Mouse (Mus musculus): ENCODE data around the gene Igf1r. TPM values are rescaled to one million over a fixed set of nuclear protein-coding genes. Genes with fewer than 3 reads are reported as not detected.

Igf1r gene
- polyA plus RNA-seq, 1 experiment from 2014 or later = 6.8 TPM

- WGBS = 2% methylated on average over 19 of the region's 19 CpGs
- H3K27me3 ChIP-seq (ENCODE audit: control insufficient read depth, insufficient read depth, low read length) = no peaks in the 10 kb centered on the region
- peak overlapping the region; percentile 91 for H3K27ac ChIP-seq (replicated peaks)
- H3K4me1 ChIP-seq (replicated peaks; ENCODE audit: control insufficient read depth, insufficient read depth) = 0 out of 2 replicates have a peak, but pooled peaks cover 6% of the 10 kb centered on the region
- no peaks in the 10 kb centered on the region for H3K36me3 ChIP-seq (ENCODE audit: control insufficient read depth, insufficient read depth, low read length)
- no peaks in the 10 kb centered on the region for H3K9me3 ChIP-seq (ENCODE audit: control insufficient read depth, low read length)
- ATAC-seq (ENCODE audit: low FRiP score, low TSS enrichment) (peak; percentile 74), DNase-seq (ENCODE audit: low spot score) (peak; percentile 92)
- H3K4me2 ChIP-seq (replicated peaks; ENCODE audit: low read depth) = peak overlapping the region; percentile 72
- peak; percentile 13; the same call in 1 of the 2 replicates for TF ChIP-seq CTCF (IDR thresholded peaks at IDR 0.05; ENCODE audit: low read depth)
- TF ChIP-seq EP300 (optimal IDR thresholded peaks at IDR 0.05) = peak; percentile 66
- peak overlapping the region; percentile 48 for H3K4me3 ChIP-seq (ENCODE audit: low read depth, low read length)
- H3K9ac ChIP-seq (ENCODE audit: low read length) = peak overlapping the region; percentile 55
These were observed 177.1 kb downstream of the Igf1r start for GRCm38 (mm10) chr7:68129546-68130253.

- Histone ChIP-seq H3K27ac (replicated peaks) (0 out of 2 replicates have a peak overlapping the region, but pooled peaks have one; percentile 18), H3K9me3 (ENCODE audit: control insufficient read depth, low read length) (no peaks in the 10 kb centered on the region), H3K9ac (ENCODE audit: low read length) (no peak overlapping the region), H3K27me3 (ENCODE audit: control insufficient read depth, insufficient read depth, low read length) (no peaks in the 10 kb centered on the region), H3K4me3 (ENCODE audit: low read depth, low read length) (no peak overlapping the region), H3K4me1 (replicated peaks; ENCODE audit: control insufficient read depth, insufficient read depth) (0 out of 2 replicates have a peak, but pooled peaks cover 6% of the 10 kb centered on the region), H3K4me2 (replicated peaks; ENCODE audit: low read depth) (no peak overlapping the region), H3K36me3 (ENCODE audit: control insufficient read depth, insufficient read depth, low read length) (no peaks in the 10 kb centered on the region)
- WGBS = 57% methylated on average over 13 of the region's 13 CpGs
- ATAC-seq (ENCODE audit: low FRiP score, low TSS enrichment) = no peak
- TF ChIP-seq EP300 (optimal IDR thresholded peaks at IDR 0.05) (no peak), CTCF (IDR thresholded peaks at IDR 0.05; ENCODE audit: low read depth) (no peak)
- DNase-seq (ENCODE audit: low spot score) = no peak
These were observed 178.4 kb downstream of the Igf1r start for GRCm38 (mm10) chr7:68130950-68131580.

- TF ChIP-seq CTCF (IDR thresholded peaks at IDR 0.05; ENCODE audit: low read depth) (no peak), EP300 (optimal IDR thresholded peaks at IDR 0.05) (no peak)
- ATAC-seq (ENCODE audit: low FRiP score, low TSS enrichment) = no peak
These were observed 181.1 kb downstream of the Igf1r start for GRCm38 (mm10) chr7:68133679-68134078.

DNA sequence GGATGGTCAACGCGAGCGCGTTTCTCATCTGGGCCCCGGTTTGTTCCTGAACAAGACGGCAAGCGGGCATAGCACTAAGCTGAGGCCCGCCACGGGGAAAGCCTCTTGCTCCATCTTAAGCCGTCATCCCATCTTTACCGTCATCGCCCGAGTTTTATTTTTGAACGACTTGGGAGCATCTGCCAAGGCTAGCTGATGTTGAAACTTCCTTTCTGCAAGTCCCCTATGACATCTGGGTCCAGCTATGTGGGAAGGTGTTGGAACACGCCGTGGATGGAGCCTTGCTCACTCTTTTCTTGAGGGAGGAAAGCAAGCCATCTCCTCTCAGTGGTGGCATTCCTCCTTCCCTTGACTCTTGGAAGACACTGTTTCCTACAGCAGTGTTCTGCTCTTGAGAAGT is 182.3 kb downstream of the Igf1r start:
- H3K27me3 ChIP-seq (ENCODE audit: control insufficient read depth, insufficient read depth, low read length) = no peaks in the 10 kb centered on the region
- H3K27ac ChIP-seq (replicated peaks) = no peak overlapping the region
- DNase-seq (ENCODE audit: low spot score) = no peak
- no peaks in the 10 kb centered on the region for H3K36me3 ChIP-seq (ENCODE audit: control insufficient read depth, insufficient read depth, low read length)
- no peaks in the 10 kb centered on the region for H3K9me3 ChIP-seq (ENCODE audit: control insufficient read depth, low read length)
- no peak for TF ChIP-seq EP300 (optimal IDR thresholded peaks at IDR 0.05)
- TF ChIP-seq CTCF (IDR thresholded peaks at IDR 0.05; ENCODE audit: low read depth) = no peak
- no peak overlapping the region for H3K9ac ChIP-seq (ENCODE audit: low read length)
- no peak overlapping the region for H3K4me3 ChIP-seq (ENCODE audit: low read depth, low read length)
- 0 out of 2 replicates have a peak, but pooled peaks cover 6% of the 10 kb centered on the region for H3K4me1 ChIP-seq (replicated peaks; ENCODE audit: control insufficient read depth, insufficient read depth)
- ATAC-seq (ENCODE audit: low FRiP score, low TSS enrichment) = no peak
- H3K4me2 ChIP-seq (replicated peaks; ENCODE audit: low read depth) = no peak overlapping the region
- 69% methylated on average over 16 of the region's 16 CpGs for WGBS

More at GRCm38 (mm10) chr7:68133679-68134078, 181.1 kb downstream of the Igf1r start:
- no peak for DNase-seq (ENCODE audit: low spot score)
- H3K4me2 ChIP-seq (replicated peaks; ENCODE audit: low read depth) = no peak overlapping the region
- H3K27me3 ChIP-seq (ENCODE audit: control insufficient read depth, insufficient read depth, low read length) = no peaks in the 10 kb centered on the region
- no peaks in the 10 kb centered on the region for H3K36me3 ChIP-seq (ENCODE audit: control insufficient read depth, insufficient read depth, low read length)
- no peak overlapping the region for H3K27ac ChIP-seq (replicated peaks)
- 0 out of 2 replicates have a peak, but pooled peaks cover 6% of the 10 kb centered on the region for H3K4me1 ChIP-seq (replicated peaks; ENCODE audit: control insufficient read depth, insufficient read depth)
- no peak overlapping the region for H3K4me3 ChIP-seq (ENCODE audit: low read depth, low read length)
- WGBS = 62% methylated on average over 6 of the region's 6 CpGs
- H3K9me3 ChIP-seq (ENCODE audit: control insufficient read depth, low read length) = no peaks in the 10 kb centered on the region
- no peak overlapping the region for H3K9ac ChIP-seq (ENCODE audit: low read length)

- Histone ChIP-seq H3K4me2 (replicated peaks; ENCODE audit: low read depth) (no peak overlapping the region), H3K4me1 (replicated peaks; ENCODE audit: control insufficient read depth, insufficient read depth) (no peaks in the 10 kb centered on the region), H3K9me3 (ENCODE audit: control insufficient read depth, low read length) (no peaks in the 10 kb centered on the region), H3K27me3 (ENCODE audit: control insufficient read depth, insufficient read depth, low read length) (no peaks in the 10 kb centered on the region), H3K4me3 (ENCODE audit: low read depth, low read length) (no peak overlapping the region), H3K9ac (ENCODE audit: low read length) (no peak overlapping the region), H3K27ac (replicated peaks) (no peak overlapping the region), H3K36me3 (ENCODE audit: control insufficient read depth, insufficient read depth, low read length) (no peaks in the 10 kb centered on the region)
- 78% methylated on average over 10 of the region's 10 CpGs for WGBS
- ATAC-seq (ENCODE audit: low FRiP score, low TSS enrichment) = no peak
- TF ChIP-seq EP300 (optimal IDR thresholded peaks at IDR 0.05) (no peak), CTCF (IDR thresholded peaks at IDR 0.05; ENCODE audit: low read depth) (peak; percentile 41)
- DNase-seq (ENCODE audit: low spot score) = no peak
These were observed 183.4 kb downstream of the Igf1r start for GRCm38 (mm10) chr7:68136056-68136455.

DNA sequence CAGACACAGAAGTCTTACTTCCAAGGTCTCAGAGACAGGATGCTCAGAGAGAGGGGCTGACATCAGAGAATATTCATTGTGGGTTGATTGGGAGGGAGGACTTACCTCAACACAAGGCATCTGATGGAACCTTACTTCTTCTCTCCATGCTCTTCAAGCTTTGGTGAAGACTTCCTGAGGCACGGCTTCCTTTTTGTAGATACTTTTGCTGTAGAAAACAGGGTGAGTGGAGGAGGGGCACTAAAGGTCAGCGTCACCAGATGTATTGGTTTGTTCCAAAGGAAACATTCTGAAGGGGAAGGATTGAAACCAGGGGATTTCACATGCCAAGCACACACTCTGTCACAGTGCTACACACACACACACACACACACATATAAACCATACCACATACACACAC is 186.8 kb downstream of the Igf1r start:
- Histone ChIP-seq H3K27me3 (ENCODE audit: control insufficient read depth, insufficient read depth, low read length) (no peaks in the 10 kb centered on the region), H3K9me3 (ENCODE audit: control insufficient read depth, low read length) (no peaks in the 10 kb centered on the region), H3K4me2 (replicated peaks; ENCODE audit: low read depth) (no peak overlapping the region), H3K9ac (ENCODE audit: low read length) (no peak overlapping the region), H3K4me3 (ENCODE audit: low read depth, low read length) (no peak overlapping the region), H3K36me3 (ENCODE audit: control insufficient read depth, insufficient read depth, low read length) (no peaks in the 10 kb centered on the region), H3K27ac (replicated peaks) (no peak overlapping the region), H3K4me1 (replicated peaks; ENCODE audit: control insufficient read depth, insufficient read depth) (no peaks in the 10 kb centered on the region)
- ATAC-seq (ENCODE audit: low FRiP score, low TSS enrichment) = no peak
- TF ChIP-seq CTCF (IDR thresholded peaks at IDR 0.05; ENCODE audit: low read depth) = no peak
- TF ChIP-seq EP300 (optimal IDR thresholded peaks at IDR 0.05) = no peak
- no peak for DNase-seq (ENCODE audit: low spot score)
- 39% methylated on average over 2 of the region's 2 CpGs for WGBS
